Mouse (Mus musculus): ENCODE measurements at regions not wholly inside any gene's neighbourhood (a gene's known extent, or its start where the extent isn't known, plus 50 kb on each side); places are given as distances from the start of the nearest gene placed in this dataset.

GRCm38 (mm10) chr12:15970262-15970661 lies 153.5 kb upstream of the Trib2 start:
- no peak for TF ChIP-seq CTCF (conservative IDR thresholded peaks at IDR 0.05; ENCODE audit: low read length)
- no peak for TF ChIP-seq POU5F1 (IDR thresholded peaks at IDR 0.05; ENCODE audit: borderline replicate concordance, low read length)
- no peak for TF ChIP-seq NANOG (IDR thresholded peaks at IDR 0.05; ENCODE audit: borderline replicate concordance, low read length)
